Mouse (Mus musculus): ENCODE data around the gene Fance.

GRCm38 (mm10) chr17:28329503-28330231, 16.3 kb downstream of the Fance start:
- TF ChIP-seq POLR2A (IDR thresholded peaks at IDR 0.05; ENCODE audit: insufficient read length, low read depth) (peak; percentile 13), USF1 (IDR thresholded peaks at IDR 0.05; ENCODE audit: low read depth) (no peak), CEBPB (IDR thresholded peaks at IDR 0.05; ENCODE audit: insufficient read depth, poor library complexity, severe bottlenecking) (no peak), MYOG (IDR thresholded peaks at IDR 0.05; ENCODE audit: control insufficient read depth in 1 of 3, insufficient read depth in 1 of 3, insufficient read length in 2 of 3, low read depth in 2 of 3) (no peak), E2F4 (IDR thresholded peaks at IDR 0.05; ENCODE audit: insufficient read depth) (no peak), MAX (IDR thresholded peaks at IDR 0.05; ENCODE audit: low read depth) (no peak), TCF12 (IDR thresholded peaks at IDR 0.05; ENCODE audit: insufficient read depth, poor library complexity, severe bottlenecking) (no peak)

All from myocyte (in vitro differentiated cells).